Mouse (Mus musculus) stomach, postnatal 0 days (tissue): ENCODE data around the gene Thsd7b.

Experiments
- CTCF ChIP-seq: IDR thresholded peaks from 2 replicates; pipeline ENCODE4 v1.5.1; 2016; ENCODE audit warnings: antibody characterized with exemption, low read depth, mild to moderate bottlenecking, moderate library complexity
- EP300 ChIP-seq: optimal IDR thresholded peaks from 2 replicates; pipeline ENCODE3; 2016; ENCODE audit warnings: antibody characterized with exemption

DNA sequence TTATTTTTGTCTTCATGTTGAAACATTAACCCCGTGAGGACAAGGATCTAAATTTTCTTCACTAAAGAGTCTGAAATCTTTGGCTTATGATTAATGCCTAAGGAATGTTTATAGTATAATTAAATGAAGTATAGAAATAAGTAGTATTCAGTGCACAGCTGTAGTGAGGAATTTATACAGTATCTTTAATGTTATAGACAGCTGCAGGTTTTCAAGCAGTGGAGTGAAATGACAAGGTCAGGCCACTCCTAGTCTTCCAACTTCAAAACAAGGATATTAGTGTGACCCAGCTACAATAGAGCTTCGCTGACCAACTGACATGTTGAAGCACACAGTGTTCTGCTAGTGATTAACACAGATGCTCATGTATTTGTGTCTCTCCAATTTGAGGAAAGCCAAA is 949.8 kb downstream of the Thsd7b start:
- no peak for TF ChIP-seq EP300
- no peak for TF ChIP-seq CTCF
